Mouse (Mus musculus) limb, embryonic 15.5 days (tissue): ENCODE measurements at regions not wholly inside any gene's neighbourhood (a gene's known extent, or its start where the extent isn't known, plus 50 kb on each side); places are given as distances from the start of the nearest gene placed in this dataset.
A peak's percentile ranks its signal among the peaks of the same experiment; 100 is the strongest.

Source experiments
- ATAC-seq: fragments of 200-750 bp; cut with Nextera tagmentation; 2 replicates; pipeline ENCODE4 v1.8.0; 2017; ENCODE audit warnings: low read depth, moderate TSS enrichment; ENCODE audit not compliant: insufficient number of reproducible peaks, low FRiP score, low TSS enrichment
- H3K27ac ChIP-seq: fragments of 300-500 bp; sonication (generic); 2 replicates; pipeline ENCODE4 v1.5.1; 2015; ENCODE audit warnings: moderate library complexity, mild to moderate bottlenecking, inconsistent platforms
- H3K27me3 ChIP-seq: fragments of 300-500 bp; sonication (generic); 2 replicates; pipeline ENCODE4 v1.6.1; 2015; ENCODE audit warnings: inconsistent platforms
- H3K36me3 ChIP-seq: fragments of 300-500 bp; sonication (generic); 2 replicates; pipeline ENCODE4 v1.6.1; 2015; ENCODE audit warnings: inconsistent platforms
- H3K4me1 ChIP-seq: fragments of 300-500 bp; sonication (generic); 2 replicates; pipeline ENCODE4 v1.6.1; 2015; ENCODE audit warnings: inconsistent platforms
- H3K4me2 ChIP-seq: fragments of 300-500 bp; sonication (generic); 2 replicates; pipeline ENCODE4 v1.6.1; 2015; ENCODE audit warnings: mild to moderate bottlenecking, inconsistent platforms
- H3K4me3 ChIP-seq: fragments of 300-500 bp; sonication (generic); 2 replicates; pipeline ENCODE4 v1.5.1; 2015; ENCODE audit warnings: mild to moderate bottlenecking, inconsistent platforms
- H3K9ac ChIP-seq: fragments of 300-500 bp; sonication (generic); 2 replicates; pipeline ENCODE4 v1.6.1; 2015; ENCODE audit warnings: inconsistent platforms
- H3K9me3 ChIP-seq: fragments of 300-500 bp; sonication (generic); 2 replicates; pipeline ENCODE4 v1.6.1; 2016; ENCODE audit warnings: inconsistent platforms
- WGBS: fragments of 180-500 bp; shearing (Covaris S2); methylation state at CpG from one replicate; pipeline ENCODE4 v1.1.7; 2015; 5-methylcytosine and 5-hydroxymethylcytosine counted together

DNA sequence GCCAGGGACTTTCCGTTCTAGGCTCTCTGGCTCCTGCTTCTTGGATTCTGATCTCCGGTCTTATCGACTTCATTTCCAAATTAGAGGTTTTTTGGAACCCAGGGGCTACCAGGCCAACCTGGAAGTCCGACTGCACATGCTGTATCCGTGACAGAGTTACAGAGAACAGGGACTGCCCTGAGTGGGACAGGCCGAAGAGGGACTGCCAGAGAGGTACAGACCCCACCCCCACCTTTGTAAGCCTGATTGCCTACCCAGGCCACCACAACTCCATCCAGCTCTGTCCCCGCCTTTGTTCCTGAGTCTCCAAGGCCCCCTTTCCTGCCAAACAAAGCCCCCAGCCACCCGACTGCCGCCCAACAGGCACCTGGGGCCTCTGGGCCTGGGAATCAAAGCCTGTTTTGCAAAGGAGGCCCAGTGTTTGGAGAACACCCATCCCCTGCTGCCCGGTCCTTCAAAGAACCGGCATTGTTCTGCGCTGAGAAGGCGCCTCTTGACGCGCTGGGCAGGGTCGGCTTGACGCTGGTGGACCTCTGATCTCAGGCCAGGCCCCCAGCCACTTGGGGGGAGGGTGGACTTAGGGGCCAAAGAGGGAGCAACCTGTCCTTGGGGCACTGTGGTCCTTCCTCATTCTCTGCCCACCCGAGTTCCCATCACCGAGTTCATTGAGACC, 64.4 kb upstream of the Slc2a1 start:
- Histone ChIP-seq H3K4me3 (no peak overlapping the region), H3K4me1 (peaks cover 17% of the 10 kb centered on the region), H3K4me2 (no peak overlapping the region), H3K36me3 (no peaks in the 10 kb centered on the region), H3K9ac (no peak overlapping the region), H3K27me3 (no peaks in the 10 kb centered on the region), H3K27ac (0 out of 2 replicates have a peak overlapping the region, but pooled peaks have one; percentile 11), H3K9me3 (no peaks in the 10 kb centered on the region)
- 56% methylated on average over 19 of the region's 19 CpGs for WGBS
- no peak for ATAC-seq

DNA sequence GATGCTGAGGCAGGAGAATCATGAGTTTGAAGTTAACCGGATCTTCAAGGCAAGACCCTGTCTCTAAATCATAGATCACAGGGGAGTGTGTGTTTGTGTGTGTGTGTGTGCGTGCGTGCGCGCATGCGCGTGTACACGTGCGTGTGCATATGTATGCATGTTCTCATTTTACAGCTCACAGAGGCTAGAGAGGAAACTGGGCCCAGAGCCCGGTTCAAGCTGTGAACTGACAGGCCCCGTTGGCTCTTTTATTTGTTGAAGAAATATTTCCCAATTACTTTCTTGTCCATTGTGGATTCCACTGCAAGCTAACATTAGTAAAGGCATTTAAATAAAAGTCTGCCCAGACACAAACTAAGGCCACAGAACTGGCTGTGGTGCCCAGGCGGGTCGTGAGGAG, 63.7 kb upstream of the Slc2a1 start:
- 64% methylated on average over 13 of the region's 13 CpGs for WGBS
- H3K27me3 ChIP-seq, result no peaks in the 10 kb centered on the region
- ATAC-seq, result no peak
- no peaks in the 10 kb centered on the region for H3K36me3 ChIP-seq
- no peak overlapping the region for H3K4me3 ChIP-seq
- H3K4me2 ChIP-seq, result no peak overlapping the region
- no peaks in the 10 kb centered on the region for H3K9me3 ChIP-seq
- peaks cover 17% of the 10 kb centered on the region for H3K4me1 ChIP-seq
- peak overlapping the region; percentile 63 for H3K27ac ChIP-seq
- no peak overlapping the region for H3K9ac ChIP-seq

DNA sequence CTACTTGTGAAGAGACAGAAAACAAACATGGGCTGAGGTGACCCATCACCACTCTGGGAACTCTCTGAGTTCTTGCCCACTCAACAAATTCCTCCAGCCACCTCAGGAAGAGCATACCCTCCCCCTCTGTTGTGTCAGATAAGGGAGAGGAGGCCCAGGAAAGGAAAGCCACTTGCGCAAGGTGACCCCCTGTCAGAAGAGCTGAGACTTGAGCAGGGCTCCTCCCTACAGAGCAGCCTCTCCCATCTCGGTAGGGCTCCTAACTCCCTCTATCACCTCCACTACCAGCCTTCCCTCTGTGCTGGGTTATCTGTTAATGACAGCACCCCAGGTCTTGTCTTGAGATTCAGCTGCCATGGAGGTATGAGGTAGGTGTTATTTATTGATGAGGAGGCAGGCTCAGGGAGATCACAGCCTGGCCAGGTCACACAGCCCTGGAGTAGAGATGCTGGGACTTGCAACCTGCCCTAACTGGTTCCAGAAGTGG, 57.6 kb upstream of the Slc2a1 start:
- H3K9ac ChIP-seq, result no peak overlapping the region
- H3K4me1 ChIP-seq, result no peaks in the 10 kb centered on the region
- ATAC-seq, result peak; percentile 38; the same call in 1 of the 2 replicates
- no peaks in the 10 kb centered on the region for H3K27me3 ChIP-seq
- peak overlapping the region; percentile 18; the same call in 1 of the 2 replicates for H3K27ac ChIP-seq
- WGBS, result 49% methylated on average over 2 of the region's 2 CpGs
- no peak overlapping the region for H3K4me3 ChIP-seq
- no peaks in the 10 kb centered on the region for H3K9me3 ChIP-seq
- H3K4me2 ChIP-seq, result no peak overlapping the region
- no peaks in the 10 kb centered on the region for H3K36me3 ChIP-seq

DNA sequence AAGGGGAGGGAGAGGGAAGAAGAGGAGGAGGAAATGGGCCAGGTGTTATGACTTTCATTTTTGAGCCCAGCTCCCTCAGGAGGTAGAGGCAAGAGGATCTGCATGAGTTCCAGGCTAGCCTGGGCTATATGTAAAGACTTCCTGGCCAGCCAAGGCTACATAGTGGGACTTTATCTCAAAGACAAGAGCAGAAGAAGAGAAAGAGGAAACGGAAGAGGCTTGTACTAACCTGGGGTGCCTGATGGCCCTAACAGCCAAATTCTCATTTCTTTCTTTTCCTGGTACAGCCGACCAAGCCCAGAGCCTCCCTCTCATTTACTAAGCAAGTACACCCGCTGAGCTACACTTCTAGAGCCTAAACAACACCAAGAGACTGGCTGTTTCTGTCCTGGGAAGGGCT, 56.0 kb upstream of the Slc2a1 start:
- no peaks in the 10 kb centered on the region for H3K9me3 ChIP-seq
- H3K27ac ChIP-seq, result no peak overlapping the region
- no peak for ATAC-seq
- no peaks in the 10 kb centered on the region for H3K36me3 ChIP-seq
- no peak overlapping the region for H3K4me2 ChIP-seq
- 68% methylated on average over 3 of the region's 3 CpGs for WGBS
- no peak overlapping the region for H3K9ac ChIP-seq
- H3K27me3 ChIP-seq, result no peaks in the 10 kb centered on the region
- H3K4me3 ChIP-seq, result no peak overlapping the region
- no peaks in the 10 kb centered on the region for H3K4me1 ChIP-seq

DNA sequence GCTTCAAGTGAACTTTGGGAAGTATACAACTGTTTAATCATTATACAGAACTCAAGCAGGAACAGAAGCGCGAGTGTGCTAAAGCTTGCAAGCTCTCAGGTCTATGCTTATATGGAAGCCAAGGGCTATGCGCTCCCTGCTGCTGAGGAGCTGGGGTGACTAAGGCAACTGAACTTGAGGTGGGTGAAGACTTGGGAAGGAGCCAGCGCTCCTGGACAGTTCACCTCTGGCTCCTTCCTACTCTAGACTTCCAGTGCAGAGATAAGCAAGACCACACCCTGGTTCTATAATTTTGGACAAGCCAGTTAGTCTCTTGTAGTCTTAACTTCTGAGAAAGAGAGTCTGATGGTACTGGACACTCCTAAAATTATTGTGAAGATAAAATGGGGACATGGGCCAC, 55.3 kb upstream of the Slc2a1 start:
- H3K9me3 ChIP-seq, result no peaks in the 10 kb centered on the region
- no peaks in the 10 kb centered on the region for H3K27me3 ChIP-seq
- WGBS, result 93% methylated on average over 4 of the region's 4 CpGs
- H3K27ac ChIP-seq, result no peak overlapping the region
- no peaks in the 10 kb centered on the region for H3K4me1 ChIP-seq
- no peak for ATAC-seq
- no peak overlapping the region for H3K4me2 ChIP-seq
- no peak overlapping the region for H3K9ac ChIP-seq
- H3K36me3 ChIP-seq, result no peaks in the 10 kb centered on the region
- H3K4me3 ChIP-seq, result no peak overlapping the region

DNA sequence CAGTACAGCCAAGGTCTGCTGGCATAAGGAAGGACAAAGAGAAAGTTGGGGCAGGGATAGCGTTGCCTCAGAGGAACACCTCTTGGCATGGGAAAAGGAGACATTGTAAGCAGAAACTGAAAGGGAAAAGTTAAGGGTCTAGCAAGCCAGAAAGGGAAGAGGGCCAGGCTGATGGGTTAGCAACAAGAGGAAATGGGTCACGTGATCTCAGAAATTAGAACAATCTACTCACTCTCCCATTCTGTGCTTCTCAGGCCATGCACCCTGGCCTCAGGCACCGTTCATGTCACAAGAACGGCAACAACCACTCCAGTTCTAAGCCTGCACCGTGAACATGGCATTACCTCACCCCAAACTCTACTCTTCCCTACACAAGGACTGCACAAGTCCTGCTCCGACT, 54.8 kb upstream of the Slc2a1 start:
- no peaks in the 10 kb centered on the region for H3K36me3 ChIP-seq
- no peak overlapping the region for H3K9ac ChIP-seq
- no peak overlapping the region for H3K4me3 ChIP-seq
- no peak for ATAC-seq
- no peak overlapping the region for H3K27ac ChIP-seq
- H3K9me3 ChIP-seq, result no peaks in the 10 kb centered on the region
- 86% methylated on average over 6 of the region's 6 CpGs for WGBS
- H3K27me3 ChIP-seq, result no peaks in the 10 kb centered on the region
- no peak overlapping the region for H3K4me2 ChIP-seq
- no peaks in the 10 kb centered on the region for H3K4me1 ChIP-seq

DNA sequence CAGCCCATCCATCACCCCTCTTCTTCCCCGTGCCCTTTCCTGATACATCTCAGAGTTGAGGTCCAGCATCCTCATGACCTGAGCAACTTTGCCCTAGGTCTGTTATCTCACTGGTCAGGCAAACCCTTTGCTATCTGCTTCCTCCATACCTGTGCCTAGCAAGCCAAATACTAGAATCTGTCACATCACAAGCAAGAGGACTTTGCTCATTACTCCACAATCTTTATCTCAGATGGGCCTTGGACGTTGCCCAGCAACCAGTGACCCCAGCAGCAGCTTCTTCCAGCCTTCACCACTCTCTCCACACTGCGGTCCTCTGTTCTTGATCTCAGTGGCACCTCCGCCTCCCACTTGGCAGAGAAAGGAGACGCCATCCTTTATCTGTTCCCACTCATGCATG, 54.4 kb upstream of the Slc2a1 start:
- Histone ChIP-seq H3K36me3 (no peaks in the 10 kb centered on the region), H3K27ac (no peak overlapping the region), H3K27me3 (no peaks in the 10 kb centered on the region), H3K4me2 (no peak overlapping the region), H3K9me3 (no peaks in the 10 kb centered on the region), H3K4me1 (no peaks in the 10 kb centered on the region), H3K9ac (no peak overlapping the region), H3K4me3 (no peak overlapping the region)
- ATAC-seq, result no peak
- WGBS, result 73% methylated on average over 5 of the region's 5 CpGs

DNA sequence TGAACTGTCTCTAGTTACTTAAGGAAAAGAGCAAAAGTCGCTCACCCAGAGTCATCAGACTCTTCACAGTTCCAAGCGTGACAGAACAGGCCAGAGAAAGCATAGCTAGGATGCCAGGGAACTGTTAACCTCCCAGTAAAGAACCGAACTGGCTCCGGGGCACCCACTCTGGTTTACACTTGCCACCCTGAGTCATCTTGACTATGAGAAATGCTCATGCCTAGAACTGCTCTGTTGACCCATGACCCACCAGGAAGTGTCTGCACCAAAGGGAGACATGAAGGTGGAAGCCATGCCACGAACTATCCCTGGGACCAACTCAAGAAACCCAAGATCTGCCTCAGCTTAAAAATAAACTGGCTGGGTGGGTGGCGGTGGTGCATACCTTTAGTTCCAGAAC, 51.3 kb upstream of the Slc2a1 start:
- Histone ChIP-seq H3K36me3 (no peaks in the 10 kb centered on the region), H3K4me3 (no peak overlapping the region), H3K27ac (no peak overlapping the region), H3K9me3 (no peaks in the 10 kb centered on the region), H3K4me1 (no peaks in the 10 kb centered on the region), H3K9ac (no peak overlapping the region), H3K4me2 (no peak overlapping the region), H3K27me3 (no peaks in the 10 kb centered on the region)
- ATAC-seq, result no peak
- WGBS, result 75% methylated on average over 6 of the region's 6 CpGs

DNA sequence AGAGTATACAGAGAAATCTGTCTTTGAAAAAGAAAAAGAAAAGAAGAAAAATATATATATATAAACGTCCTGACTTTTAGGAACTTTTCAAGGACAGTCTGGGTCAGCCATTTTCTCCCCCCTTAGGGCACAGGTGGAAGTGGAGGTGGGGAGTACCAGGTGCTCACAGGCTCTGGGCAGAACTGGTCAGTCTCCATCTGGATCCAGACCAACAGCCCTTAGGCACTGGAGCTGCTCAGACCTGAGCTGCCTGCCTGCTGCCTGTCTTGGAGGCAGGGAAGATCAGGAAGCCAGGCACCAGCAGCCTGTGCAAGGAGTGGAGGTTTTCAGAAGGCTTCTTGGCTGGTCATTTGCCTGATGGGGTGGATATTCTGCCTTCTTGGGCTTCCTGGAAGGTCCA, 50.7 kb upstream of the Slc2a1 start:
- Histone ChIP-seq H3K4me2 (no peak overlapping the region), H3K4me1 (no peaks in the 10 kb centered on the region), H3K9me3 (no peaks in the 10 kb centered on the region), H3K4me3 (no peak overlapping the region), H3K9ac (no peak overlapping the region), H3K36me3 (no peaks in the 10 kb centered on the region), H3K27me3 (no peaks in the 10 kb centered on the region), H3K27ac (no peak overlapping the region)
- 38% methylated on average over 1 of the region's 1 CpGs for WGBS
- ATAC-seq, result no peak
